8 mouse cellular contexts compared by ENCODE assay signal in genomic region chr7:144943254-144943653, GRCm38 (mm10). TPM values are rescaled to one million over a fixed set of nuclear protein-coding genes. Genes with fewer than 3 reads are reported as not detected.
DNase-seq lines count a peak whose midpoint lies in the region; ATAC-seq lines count a peak whose summit lies in the region.

No protein-coding gene starts in this region.

- H3K27me3 ChIP-seq in hindbrain, embryonic 16.5 days (replicated peaks; ENCODE audit: control insufficient read depth, insufficient read depth, low read length): peaks cover 24% of the 10 kb centered on the region
- no peaks in the 10 kb centered on the region; the same call in 1 of the 2 replicates for H3K27me3 ChIP-seq in limb, embryonic 12.5 days
- H3K27me3 ChIP-seq in midbrain, embryonic 11.5 days (ENCODE audit: control insufficient read depth, insufficient read depth, low read length): peaks cover 12% of the 10 kb centered on the region
- peaks cover 13% of the 10 kb centered on the region; the same call in 1 of the 2 replicates for H3K27me3 ChIP-seq in stomach, embryonic 15.5 days (replicated peaks)

- peak; percentile 32 for ATAC-seq in hindbrain, embryonic 16.5 days
- ATAC-seq in limb, embryonic 12.5 days (ENCODE audit: insufficient number of reproducible peaks, insufficient read depth, low FRiP score, low TSS enrichment, low read depth): no peak
- ATAC-seq in midbrain, embryonic 11.5 days (ENCODE audit: low FRiP score): peak; percentile 15
- peak; percentile 40 for ATAC-seq in stomach, embryonic 15.5 days (ENCODE audit: insufficient read depth, low FRiP score, low read depth)

- peak overlapping the region; percentile 49 for H3K4me3 ChIP-seq in hindbrain, embryonic 16.5 days (ENCODE audit: low read length)
- peak overlapping the region; percentile 78 for H3K4me3 ChIP-seq in limb, embryonic 12.5 days (replicated peaks)
- peak overlapping the region; percentile 67 for H3K4me3 ChIP-seq in midbrain, embryonic 11.5 days (ENCODE audit: low read depth, low read length)
- peak overlapping the region; percentile 54 for H3K4me3 ChIP-seq in stomach, embryonic 15.5 days (replicated peaks)

- WGBS in hindbrain, embryonic 16.5 days: under 1% methylated on average over 45 of the region's 45 CpGs
- under 1% methylated on average over 45 of the region's 45 CpGs for WGBS in limb, embryonic 12.5 days
- under 1% methylated on average over 45 of the region's 45 CpGs for WGBS in midbrain, embryonic 11.5 days
- WGBS in stomach, embryonic 15.5 days: under 1% methylated on average over 45 of the region's 45 CpGs

- peaks cover 47% of the 10 kb centered on the region for H3K4me1 ChIP-seq in hindbrain, embryonic 16.5 days (ENCODE audit: control insufficient read depth, insufficient read depth, low read depth, low read length)
- H3K4me1 ChIP-seq in limb, embryonic 12.5 days (replicated peaks): peaks cover 30% of the 10 kb centered on the region
- H3K4me1 ChIP-seq in midbrain, embryonic 11.5 days (ENCODE audit: control insufficient read depth, insufficient read depth, low read length): peaks cover 32% of the 10 kb centered on the region
- H3K4me1 ChIP-seq in stomach, embryonic 15.5 days: peaks cover 28% of the 10 kb centered on the region

- H3K9me3 ChIP-seq in hindbrain, embryonic 16.5 days (ENCODE audit: control insufficient read depth, low read length): no peaks in the 10 kb centered on the region
- H3K9me3 ChIP-seq in limb, embryonic 12.5 days: no peaks in the 10 kb centered on the region
- H3K9me3 ChIP-seq in midbrain, embryonic 11.5 days (ENCODE audit: control insufficient read depth, low read length): no peaks in the 10 kb centered on the region
- no peaks in the 10 kb centered on the region for H3K9me3 ChIP-seq in stomach, embryonic 15.5 days

- DNase-seq in cerebellum, adult 9-10 months: peak; percentile 8
- DNase-seq in cerebellum, adult 9-11 months: no peak
- peak; percentile 58 to 62 for DNase-seq in cerebellum, postnatal 36 days
- DNase-seq in gastrocnemius, postnatal 10 days: peak; percentile 78
- peak; percentile 98 for DNase-seq in midbrain, embryonic 11.5 days (ENCODE audit: low spot score, missing footprints)

- H3K27ac ChIP-seq in hindbrain, embryonic 16.5 days (ENCODE audit: low read depth, low read length): no peak overlapping the region
- H3K27ac ChIP-seq in limb, embryonic 12.5 days: peak overlapping the region; percentile 97
- peak overlapping the region; percentile 35; the same call in 1 of the 2 replicates for H3K27ac ChIP-seq in midbrain, embryonic 11.5 days (ENCODE audit: low read depth, low read length)
- H3K27ac ChIP-seq in stomach, embryonic 15.5 days: no peak overlapping the region

- peak overlapping the region; percentile 39 for H3K9ac ChIP-seq in hindbrain, embryonic 16.5 days (ENCODE audit: low read depth, low read length)
- peak overlapping the region; percentile 57 for H3K9ac ChIP-seq in limb, embryonic 12.5 days (replicated peaks)
- H3K9ac ChIP-seq in midbrain, embryonic 11.5 days (ENCODE audit: low read length): peak overlapping the region; percentile 63
- no peak overlapping the region for H3K9ac ChIP-seq in stomach, embryonic 15.5 days

- peak overlapping the region; percentile 90 for H3K4me2 ChIP-seq in hindbrain, embryonic 16.5 days (ENCODE audit: low read length)
- peak overlapping the region; percentile 91 for H3K4me2 ChIP-seq in limb, embryonic 12.5 days
- H3K4me2 ChIP-seq in midbrain, embryonic 11.5 days: peak overlapping the region; percentile 71
- peak overlapping the region; percentile 98 for H3K4me2 ChIP-seq in stomach, embryonic 15.5 days

- H3K36me3 ChIP-seq in hindbrain, embryonic 16.5 days (ENCODE audit: control insufficient read depth, insufficient read depth, low read length): no peaks in the 10 kb centered on the region
- no peaks in the 10 kb centered on the region for H3K36me3 ChIP-seq in limb, embryonic 12.5 days
- no peaks in the 10 kb centered on the region for H3K36me3 ChIP-seq in midbrain, embryonic 11.5 days (ENCODE audit: control insufficient read depth, insufficient read depth, low read length)
- no peaks in the 10 kb centered on the region for H3K36me3 ChIP-seq in stomach, embryonic 15.5 days

RNA-seq across cellular contexts. Expression of gene Ccnd1, which starts 3.5 kb away (rescaled TPM):
- 10 to 100 TPM; 34.7 to 51.6 TPM for total RNA-seq in gastrocnemius, postnatal 10 days (2021)
- polyA plus RNA-seq in hindbrain, embryonic 16.5 days (2015; fragmentation: Nextera tagmentation; extraction: Ambion mirVana): 31.0 and 33.5 TPM in 2 replicates
- 165 and 178 TPM in 2 replicates for polyA plus RNA-seq in limb, embryonic 12.5 days (2016; fragmentation: Nextera tagmentation; extraction: Ambion mirVana)
- polyA plus RNA-seq in midbrain, embryonic 11.5 days (2014; fragmentation: Nextera tagmentation; extraction: Ambion mirVana): 285 and 288 TPM in 2 replicates
- 62.3 and 76.9 TPM in 2 replicates for polyA plus RNA-seq in stomach, embryonic 15.5 days (2015; fragmentation: Nextera tagmentation; extraction: Ambion mirVana)

RNA-seq across cellular contexts. Expression of gene LTO1, which starts 28.4 kb away (rescaled TPM):
- 10 to 100 TPM; 12.1 to 12.9 TPM for total RNA-seq in gastrocnemius, postnatal 10 days (2021)
- 29.7 and 32.5 TPM in 2 replicates for polyA plus RNA-seq in hindbrain, embryonic 16.5 days (2015; fragmentation: Nextera tagmentation; extraction: Ambion mirVana)
- polyA plus RNA-seq in limb, embryonic 12.5 days (2016; fragmentation: Nextera tagmentation; extraction: Ambion mirVana): 26.1 and 27.9 TPM in 2 replicates
- polyA plus RNA-seq in midbrain, embryonic 11.5 days (2014; fragmentation: Nextera tagmentation; extraction: Ambion mirVana): 28.0 TPM in 2 replicates
- 24.2 and 24.6 TPM in 2 replicates for polyA plus RNA-seq in stomach, embryonic 15.5 days (2015; fragmentation: Nextera tagmentation; extraction: Ambion mirVana)

RNA-seq across cellular contexts. Expression of gene Fgf15, which starts 46.9 kb away (rescaled TPM):
- total RNA-seq in gastrocnemius, postnatal 10 days (2021): not detected
- polyA plus RNA-seq in hindbrain, embryonic 16.5 days (2015; fragmentation: Nextera tagmentation; extraction: Ambion mirVana): 22.7 and 23.6 TPM in 2 replicates
- 0.42 and 0.76 TPM in 2 replicates for polyA plus RNA-seq in limb, embryonic 12.5 days (2016; fragmentation: Nextera tagmentation; extraction: Ambion mirVana)
- polyA plus RNA-seq in midbrain, embryonic 11.5 days (2014; fragmentation: Nextera tagmentation; extraction: Ambion mirVana): 89.0 and 104 TPM in 2 replicates
- polyA plus RNA-seq in stomach, embryonic 15.5 days (2015; fragmentation: Nextera tagmentation; extraction: Ambion mirVana): 0.09 and 0.21 TPM in 2 replicates

Comparison
In these comparisons a context has a peak if more than half of its experiments do, and no peak if none do; other contexts are left out.
1. H3K27ac ChIP-seq: peak in limb, embryonic 12.5 days (single experiment) and midbrain, embryonic 11.5 days (single experiment); none in hindbrain, embryonic 16.5 days (single experiment) and stomach, embryonic 15.5 days (single experiment).
2. RNA of gene Fgf15, which starts 46.9 kb away (polyA plus RNA-seq): 89.0 to 104 TPM in midbrain, embryonic 11.5 days and 22.7 to 23.6 TPM in hindbrain, embryonic 16.5 days; 0.42 to 0.76 TPM in limb, embryonic 12.5 days and 0.09 to 0.21 TPM in stomach, embryonic 15.5 days; every median in the first group is over 10 times any median in the second.
3. Peak in every context shown above with its lines, with median percentiles within 50 percentile points of each other: H3K4me2 ChIP-seq and H3K4me3 ChIP-seq.